Mouse (Mus musculus) testis, postnatal 14 days (tissue): ENCODE data around the gene Harbi1.
"Not testable (repeated sequence)": the region's sequence is repeated elsewhere in the genome, so short reads cannot be mapped to it uniquely, and the experiment has no call there.

Experiments used
- DNase-seq: peaks from one replicate; pipeline ENCODE4 v3.0.0; 2021; ENCODE audit warnings: low spot score

Harbi1 gene

DNA sequence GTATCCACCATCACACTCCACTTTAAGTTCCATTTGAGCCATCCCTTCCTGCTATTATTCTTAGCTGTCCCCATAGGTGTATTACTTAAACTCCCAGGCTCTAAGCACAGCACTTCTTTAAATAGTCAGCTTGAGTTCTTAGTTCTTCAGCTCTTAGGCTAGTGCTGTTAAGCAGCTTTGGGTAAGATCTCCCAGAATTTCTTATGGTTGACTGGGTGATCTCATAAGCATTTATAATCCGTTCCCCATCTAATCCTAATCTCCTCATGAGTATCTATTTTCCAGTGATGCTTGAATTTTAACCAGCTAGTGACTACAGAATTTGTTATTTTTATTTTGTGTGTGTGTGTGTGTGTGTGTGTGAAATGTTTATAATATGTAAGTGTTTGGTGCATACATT is 4.3 kb downstream of the Harbi1 start:
- no peak for DNase-seq

DNA sequence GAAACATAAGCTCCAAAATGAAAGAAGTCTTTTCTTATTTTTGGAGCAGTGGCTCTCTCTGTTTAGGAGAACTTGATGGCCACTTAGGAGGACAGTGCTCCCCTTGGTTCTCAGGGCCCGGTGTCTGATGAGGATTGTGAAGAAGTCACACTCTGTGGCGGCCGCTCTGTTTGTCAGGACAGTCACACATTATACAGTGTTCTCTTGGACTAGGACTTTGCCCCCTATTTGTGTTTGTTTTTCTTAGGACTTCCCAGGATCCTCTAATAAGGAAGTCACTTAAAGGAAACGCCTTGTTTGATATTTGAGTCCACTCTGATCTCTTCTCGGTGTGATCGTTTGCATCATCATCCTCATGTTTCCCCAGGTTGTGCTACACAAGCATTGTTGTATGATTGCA is 7.6 kb downstream of the Harbi1 start:
- no peak for DNase-seq

DNA sequence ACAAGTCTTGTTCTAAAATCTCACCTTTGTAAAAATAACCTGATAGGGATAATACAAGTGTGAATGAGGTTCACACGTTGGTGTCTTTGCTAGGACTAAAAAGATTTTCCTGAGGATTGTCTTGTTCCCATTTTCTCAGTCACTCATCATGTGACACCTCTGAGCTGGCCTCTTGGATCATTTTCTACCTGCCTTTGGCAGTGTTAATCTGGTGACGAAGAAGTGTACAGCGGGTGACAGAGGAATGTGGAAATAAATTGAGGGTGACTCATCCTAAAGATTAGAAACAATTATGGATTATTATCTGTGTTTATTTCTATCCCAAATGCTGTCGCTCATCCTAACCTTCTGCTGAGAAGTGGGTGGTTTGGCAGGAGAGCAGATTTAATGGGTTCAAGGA is 12.7 kb downstream of the Harbi1 start:
- DNase-seq: no peak

DNA sequence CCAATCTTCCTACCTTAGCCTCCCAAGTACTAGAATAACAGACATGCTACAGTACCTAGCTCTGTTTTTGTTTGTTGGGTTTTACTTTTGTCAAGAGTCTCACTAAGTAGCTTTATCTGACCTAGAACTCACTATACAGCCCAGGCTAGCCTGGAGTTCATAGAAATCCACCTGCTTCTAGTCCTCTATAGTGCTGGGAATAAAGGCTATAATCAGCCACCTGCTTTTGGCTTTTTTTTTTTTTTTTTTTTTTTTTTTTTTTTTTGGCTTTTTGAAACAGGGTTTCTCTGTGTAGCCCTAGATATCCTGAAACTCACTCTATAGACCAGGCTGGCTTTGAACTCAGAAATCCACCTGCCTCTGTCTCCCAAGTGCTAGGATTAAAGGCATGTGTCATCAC is 13.3 kb downstream of the Harbi1 start:
- DNase-seq: no peak

DNA sequence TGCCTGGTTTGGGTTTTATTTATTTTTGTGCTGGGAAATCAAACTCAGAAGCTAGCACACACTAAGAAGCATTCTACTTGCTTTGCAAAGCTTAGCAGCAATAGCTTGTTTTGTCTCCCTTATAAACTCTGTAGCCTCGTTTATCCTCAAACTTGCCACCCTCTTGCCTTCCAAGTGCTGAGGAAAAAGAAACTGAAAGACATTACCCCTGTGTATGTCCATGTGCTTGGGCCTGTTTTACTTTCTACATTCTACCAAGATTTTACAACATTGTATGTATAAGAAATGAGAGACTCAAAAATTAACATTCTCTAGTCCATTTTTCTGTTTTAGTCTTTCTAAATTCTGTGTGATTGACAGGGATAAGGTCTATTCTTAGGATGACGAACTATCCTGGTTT is 14.1 kb downstream of the Harbi1 start:
- DNase-seq: no peak

DNA sequence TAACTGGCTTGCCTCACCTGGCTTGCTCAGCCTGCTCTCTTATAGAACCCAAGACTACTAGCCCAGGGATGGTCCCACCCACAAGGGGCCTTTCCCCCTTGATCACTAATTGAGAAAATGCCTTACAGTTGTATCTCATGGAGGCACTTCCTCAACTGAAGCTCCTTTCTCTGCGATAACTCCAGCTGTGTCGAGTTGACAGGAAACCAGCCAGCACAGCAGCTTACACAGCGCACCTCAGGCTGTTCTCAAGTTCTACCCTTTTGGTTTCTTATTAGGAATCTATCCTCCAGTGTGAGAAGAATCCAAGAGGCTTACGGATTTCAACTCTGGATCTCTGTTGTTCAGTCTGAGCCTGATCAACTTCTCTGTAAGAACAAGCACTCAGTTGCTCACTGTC is 14.8 kb downstream of the Harbi1 start:
- not testable (repeated sequence) for DNase-seq

DNA sequence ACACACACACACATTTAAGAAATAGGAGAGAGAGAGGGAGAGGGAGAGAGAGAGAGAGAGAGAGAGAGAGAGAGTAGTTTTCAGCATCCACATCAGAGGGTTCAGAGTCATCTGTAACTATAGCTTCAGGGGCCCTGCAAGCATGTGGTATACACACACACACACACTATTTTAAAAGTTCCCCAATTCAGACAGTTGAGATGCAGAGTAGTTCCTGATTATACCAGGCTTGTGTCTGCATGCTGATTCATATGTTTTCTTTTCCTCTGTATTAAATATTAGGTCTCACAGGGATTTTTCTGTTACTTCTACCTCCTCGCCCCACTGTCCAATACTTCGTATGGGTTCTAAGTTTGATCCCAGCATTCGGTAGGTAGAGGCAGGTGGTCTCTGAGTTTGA is 16.4 kb downstream of the Harbi1 start:
- no peak for DNase-seq

DNA sequence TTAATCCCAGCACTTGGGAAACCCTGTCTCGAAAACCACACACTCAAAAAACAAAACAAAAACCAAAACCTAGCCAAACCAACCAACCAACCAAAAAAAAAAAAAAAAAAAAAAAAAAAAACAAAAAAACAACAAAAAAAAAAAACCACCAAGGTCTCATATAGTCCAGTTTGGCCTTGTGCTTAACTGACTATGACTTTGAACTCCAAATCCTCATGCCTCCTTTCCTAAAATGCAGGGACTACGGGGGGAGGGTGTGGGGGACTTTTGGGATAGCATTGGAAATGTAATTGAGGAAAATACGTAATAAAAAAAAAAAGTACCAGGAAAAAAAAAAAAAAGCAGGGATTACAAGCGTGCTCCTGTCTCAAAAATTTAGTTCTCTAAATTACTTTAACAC is 18.9 kb downstream of the Harbi1 start:
- no peak for DNase-seq

DNA sequence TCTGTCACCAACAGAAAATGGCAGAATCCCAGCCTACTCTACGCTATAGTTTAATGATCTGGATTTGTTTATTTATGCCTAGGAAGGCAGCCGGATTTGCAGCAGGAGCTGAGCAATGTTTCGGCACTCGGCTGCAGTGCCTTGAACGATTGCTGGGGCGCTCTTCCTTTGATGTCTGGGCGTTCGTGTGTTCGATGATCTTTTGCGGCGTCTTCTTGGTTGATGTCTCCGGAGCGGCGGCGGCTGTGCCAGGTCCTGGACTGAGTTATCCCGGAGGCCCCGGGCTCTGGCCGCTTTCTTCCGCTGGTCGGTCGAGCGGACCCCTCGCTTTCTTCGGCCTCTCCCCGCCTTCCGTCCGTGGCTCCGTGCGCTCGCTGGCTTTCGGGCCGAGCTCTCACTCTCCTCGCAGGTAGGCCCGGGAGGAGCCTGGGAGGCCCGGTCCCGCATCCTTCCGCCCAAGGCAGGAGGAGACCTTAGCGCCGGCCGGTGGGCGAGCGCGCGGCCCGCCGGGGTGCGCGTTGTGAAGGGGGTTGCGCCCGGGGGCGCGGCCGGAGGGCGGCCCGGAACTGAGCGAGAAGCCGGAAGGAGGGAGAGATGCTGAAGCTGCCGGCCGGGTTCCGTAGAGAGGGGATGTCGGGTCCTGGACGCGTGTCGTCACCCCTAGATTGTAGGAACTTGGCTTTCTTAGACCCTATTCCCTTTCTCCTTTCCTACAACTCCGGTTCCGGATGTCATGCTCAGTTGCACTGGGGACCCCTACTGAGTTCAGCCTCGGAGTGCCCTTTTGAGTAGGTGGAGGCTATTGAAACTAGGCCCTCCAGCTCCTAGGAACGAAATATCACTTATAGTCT is 19.5 kb downstream of the Harbi1 start, which contains the start of gene Ambra1:
Ambra1 (plus strand) TSS at position 164 of the 851 bp plus-strand sequence.
- DNase-seq: peak; percentile 89

DNA sequence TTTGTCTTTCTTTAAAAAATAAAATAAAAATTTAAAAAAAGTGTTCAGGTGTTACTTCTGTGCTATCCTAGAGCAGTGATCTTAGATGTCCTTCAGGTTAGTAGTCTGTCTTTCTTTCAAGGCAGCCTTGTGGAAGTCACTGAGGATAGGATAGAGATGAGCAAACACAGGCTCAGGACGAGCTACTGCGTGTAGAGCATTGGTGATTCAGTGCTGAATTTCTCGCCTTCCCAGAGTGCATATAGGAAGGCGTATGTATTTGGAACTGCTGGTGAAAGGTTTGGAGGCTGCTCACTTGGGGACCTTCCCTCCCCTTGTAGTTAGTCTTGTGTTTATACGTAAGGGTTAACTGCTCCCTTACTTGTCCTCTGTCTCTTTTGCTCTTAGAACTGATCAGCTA is 24.6 kb downstream of the Harbi1 start:
- DNase-seq: no peak

DNA sequence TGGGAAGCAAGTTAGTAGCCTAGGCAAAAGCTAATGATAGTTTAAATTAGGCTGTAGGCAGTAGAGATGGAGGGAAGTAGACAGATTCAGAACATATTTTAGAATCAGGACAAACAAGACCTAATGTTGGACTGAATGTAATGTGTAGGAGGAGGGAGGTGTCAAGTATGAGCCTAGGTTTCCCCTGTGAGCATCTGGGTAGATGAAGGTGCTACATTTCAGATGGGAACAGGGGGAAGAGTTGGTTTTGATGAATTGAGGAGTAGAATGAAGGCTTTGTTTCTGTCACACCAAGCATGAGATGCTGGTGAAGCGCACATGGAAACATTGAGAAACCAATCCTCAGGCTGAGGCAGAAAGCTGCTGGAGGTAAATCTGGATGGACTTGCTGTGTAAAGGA is 28.9 kb downstream of the Harbi1 start:
- no peak for DNase-seq

DNA sequence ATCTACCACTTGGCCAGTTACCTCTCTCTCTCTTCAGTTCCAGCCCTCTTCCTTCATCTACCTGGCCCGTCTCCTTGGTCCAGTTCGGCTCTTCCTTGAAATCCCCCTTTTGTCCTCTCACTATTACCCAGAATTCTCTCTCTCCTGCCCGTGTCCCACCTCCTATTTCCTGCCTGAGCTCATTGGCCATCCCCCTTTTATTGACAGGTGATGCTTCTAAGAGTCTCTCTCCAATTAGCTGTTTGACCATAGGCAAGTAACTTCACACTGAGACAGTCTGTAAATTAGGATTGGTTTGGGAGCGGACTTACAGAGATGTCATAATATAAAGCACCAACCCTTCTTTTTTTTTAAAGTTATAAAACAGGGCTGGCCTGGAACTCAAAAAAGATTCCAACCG is 34.0 kb downstream of the Harbi1 start:
- no peak for DNase-seq

DNA sequence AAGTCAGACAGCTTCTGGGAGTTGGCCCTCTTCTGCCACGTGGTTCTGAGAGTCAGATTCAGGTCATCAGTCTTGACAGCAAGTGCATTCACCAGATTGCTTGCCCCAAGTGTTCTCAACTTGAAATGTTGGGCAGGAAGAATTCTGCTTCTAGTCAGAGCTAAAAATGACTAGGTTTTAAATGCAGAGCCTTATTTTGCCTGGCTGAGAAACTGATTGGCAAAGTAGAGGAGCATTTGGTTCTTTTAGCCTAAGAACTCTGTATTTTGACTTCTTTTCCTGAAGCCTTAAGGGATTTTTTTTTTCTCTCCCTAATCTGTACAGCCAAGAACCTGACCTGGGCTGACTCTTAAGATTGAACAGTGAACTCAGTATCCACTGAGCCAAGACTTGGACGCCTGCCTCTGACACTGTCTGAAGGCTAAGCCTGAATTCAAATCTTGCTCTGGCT is 39.2 kb downstream of the Harbi1 start:
- no peak for DNase-seq
